Mouse (Mus musculus): ENCODE data around the gene Gmpr2.

- TF ChIP-seq CTCF (IDR thresholded peaks at IDR 0.05; ENCODE audit: control insufficient read depth, insufficient read depth, insufficient read length) (no peak), MYOD1 (IDR thresholded peaks at IDR 0.05; ENCODE audit: control insufficient read depth, insufficient read length, low read depth) (no peak), MYOG (IDR thresholded peaks at IDR 0.05; ENCODE audit: control insufficient read depth, extremely low read depth, insufficient read length) (no peak), FOSL1 (IDR thresholded peaks at IDR 0.05; ENCODE audit: insufficient read depth, low read length, poor library complexity, severe bottlenecking) (no peak)
These were observed 56.3 kb downstream of the Gmpr2 start for GRCm38 (mm10) chr14:55727889-55728685.

Measured in C2C12 (cell line).